In the genomic region with DNA sequence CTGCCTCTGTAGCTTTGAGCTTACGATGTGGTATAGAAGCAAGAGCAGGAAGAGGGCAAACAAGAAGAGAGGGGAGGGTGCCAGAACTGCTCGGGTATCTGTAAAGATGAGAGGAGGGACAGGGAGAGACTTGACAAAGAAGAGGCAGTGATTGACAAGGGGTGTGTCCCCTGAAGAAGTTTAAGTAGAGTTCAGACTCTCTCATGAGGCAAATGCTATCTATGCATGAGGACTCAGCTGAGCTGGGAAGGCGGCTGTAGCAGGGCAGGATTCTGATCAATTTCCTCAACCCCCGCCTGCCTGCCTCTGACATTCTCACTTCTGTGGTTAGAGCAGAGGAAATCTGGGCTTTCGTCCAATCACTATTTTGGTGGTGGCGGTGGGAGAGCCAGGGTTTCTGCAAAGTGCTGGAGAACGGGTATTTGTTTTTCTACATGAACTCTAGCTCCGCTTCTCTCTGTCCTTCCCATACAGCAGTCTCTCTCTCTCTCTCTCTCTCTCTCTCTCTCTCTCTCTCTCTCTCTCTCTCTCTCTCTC, we compare ENCODE assay signal across 8 mouse cellular contexts. TPM values are rescaled to one million over a fixed set of nuclear protein-coding genes. Genes with fewer than 3 reads are reported as not detected.
DNase-seq lines count a peak whose midpoint lies in the region; ATAC-seq and TF ChIP-seq lines count a peak whose summit lies in the region.

No protein-coding gene starts in this region.

- peak overlapping the region; percentile 39; the same call in 1 of the 2 replicates for H3K9ac ChIP-seq in intestine, embryonic 14.5 days (ENCODE audit: low read length)
- H3K9ac ChIP-seq in stomach, embryonic 15.5 days: peak overlapping the region; percentile 22; the same call in 1 of the 2 replicates

- 2% methylated on average over 8 of the region's 8 CpGs for WGBS in intestine, embryonic 14.5 days
- 1% methylated on average over 8 of the region's 8 CpGs for WGBS in stomach, embryonic 15.5 days

- peaks cover 8% of the 10 kb centered on the region for H3K4me1 ChIP-seq in cortical plate, adult 2 months (ENCODE audit: control insufficient read depth, insufficient read depth, low read length)
- H3K4me1 ChIP-seq in intestine, embryonic 14.5 days (replicated peaks; ENCODE audit: control insufficient read depth, insufficient read depth, low read length): peaks cover 9% of the 10 kb centered on the region
- H3K4me1 ChIP-seq in stomach, embryonic 15.5 days: peaks cover 13% of the 10 kb centered on the region; the same call in 1 of the 2 replicates

- no peak for TF ChIP-seq POLR2A in cortical plate, adult 2 months (IDR thresholded peaks at IDR 0.05; ENCODE audit: extremely low read depth, insufficient read depth, low read length)

- intact Hi-C loops in left cerebral cortex, postnatal 14 days (cut with DNase I): no loop called here

- DNase-seq in adrenal gland, postnatal 10 days: peak; percentile 79
- no peak for DNase-seq in adrenal gland, postnatal 25 days
- DNase-seq in gastrocnemius, postnatal 25 days: peak; percentile 61
- peak; percentile 75 for DNase-seq in intestine, embryonic 14.5 days (ENCODE audit: low spot score)
- DNase-seq in left cerebral cortex, postnatal 14 days (ENCODE audit: low spot score in 2 of 2): peak; percentile 85 to 93

- peak overlapping the region; percentile 49 for H3K4me2 ChIP-seq in intestine, embryonic 14.5 days (ENCODE audit: low read length)
- H3K4me2 ChIP-seq in stomach, embryonic 15.5 days: peak overlapping the region; percentile 46

- H3K4me3 ChIP-seq in cortical plate, adult 2 months (ENCODE audit: insufficient read depth, low read length): no peak overlapping the region; the same call in 1 of the 2 replicates
- peak overlapping the region; percentile 18 for H3K4me3 ChIP-seq in intestine, embryonic 14.5 days (ENCODE audit: low read depth, low read length)
- peak overlapping the region; percentile 16 for H3K4me3 ChIP-seq in stomach, embryonic 15.5 days (replicated peaks)

- no peaks in the 10 kb centered on the region for H3K36me3 ChIP-seq in intestine, embryonic 14.5 days (ENCODE audit: control insufficient read depth, insufficient read depth, low read length)
- H3K36me3 ChIP-seq in stomach, embryonic 15.5 days: no peaks in the 10 kb centered on the region

- H3K27me3 ChIP-seq in intestine, embryonic 14.5 days (replicated peaks; ENCODE audit: control insufficient read depth, insufficient read depth, low read length): no peaks in the 10 kb centered on the region
- no peaks in the 10 kb centered on the region for H3K27me3 ChIP-seq in stomach, embryonic 15.5 days (replicated peaks)

- no peaks in the 10 kb centered on the region for H3K9me3 ChIP-seq in intestine, embryonic 14.5 days (ENCODE audit: control insufficient read depth, low read length)
- no peaks in the 10 kb centered on the region for H3K9me3 ChIP-seq in stomach, embryonic 15.5 days

- peak overlapping the region; percentile 57 for H3K27ac ChIP-seq in cortical plate, adult 2 months (ENCODE audit: insufficient read depth, low read length)
- H3K27ac ChIP-seq in intestine, embryonic 14.5 days (ENCODE audit: low read depth): peak overlapping the region; percentile 75
- H3K27ac ChIP-seq in stomach, embryonic 15.5 days: peak overlapping the region; percentile 93

- peak; percentile 73 for ATAC-seq in intestine, embryonic 14.5 days (replicated peaks; ENCODE audit: low FRiP score, low TSS enrichment, low read depth)
- peak; percentile 25; the same call in 1 of the 2 replicates for ATAC-seq in megakaryocyte-erythroid progenitor cell, adult 5-6 weeks (replicated peaks; ENCODE audit: low FRiP score, low TSS enrichment, poor library complexity, severe bottlenecking)
- ATAC-seq in stomach, embryonic 15.5 days (ENCODE audit: insufficient read depth, low FRiP score, low read depth): peak; percentile 75; the same call in 1 of the 2 replicates

- TF ChIP-seq CTCF in cortical plate, adult 2 months (IDR thresholded peaks at IDR 0.05; ENCODE audit: extremely low read depth, insufficient read depth, low read length): no peak

RNA-seq across cellular contexts. Expression of a gene that starts 7.5 kb away (rescaled TPM):
- total RNA-seq in adrenal gland, postnatal 10 days (2021): 10 to 100 TPM; 28.9 to 34.7 TPM
- 36.9 and 38.1 TPM in 2 replicates for total RNA-seq in adrenal gland, postnatal 25 days (2021)
- 73.7 and 74.1 TPM in 2 replicates for polyA plus RNA-seq in cortical plate, adult 2 months (2012; rRNA removed)
- 1 to 10 TPM; 8.6 to 9.8 TPM for total RNA-seq in gastrocnemius, postnatal 25 days (2021)
- 65.5 and 68.4 TPM in 2 replicates for polyA plus RNA-seq in intestine, embryonic 14.5 days (2014; fragmentation: Nextera tagmentation; extraction: Ambion mirVana)
- total RNA-seq in left cerebral cortex, postnatal 14 days (2021): 10 to 100 TPM; 59.8 to 61.3 TPM
- total RNA-seq in megakaryocyte-erythroid progenitor cell, adult 5-6 weeks (2014; fragmentation: Nextera tagmentation): 34.5 and 55.7 TPM in 2 replicates
- 15.2 and 24.0 TPM in 2 replicates for total RNA-seq in megakaryocyte-erythroid progenitor cell, adult 5-6 weeks (2017)
- 66.4 and 67.4 TPM in 2 replicates for polyA plus RNA-seq in stomach, embryonic 15.5 days (2015; fragmentation: Nextera tagmentation; extraction: Ambion mirVana)

RNA-seq across cellular contexts. Expression of a gene that starts 11.5 kb away (rescaled TPM):
- total RNA-seq in adrenal gland, postnatal 10 days (2021): 1,000 to 10,000 TPM in 1 of 2 experiments, 100 to 1,000 TPM in 1; 996 to 1,019 TPM
- 565 and 662 TPM in 2 replicates for total RNA-seq in adrenal gland, postnatal 25 days (2021)
- 202 and 215 TPM in 2 replicates for polyA plus RNA-seq in cortical plate, adult 2 months (2012; rRNA removed)
- 1,000 to 10,000 TPM in 1 of 2 experiments, 100 to 1,000 TPM in 1; 872 to 1,009 TPM for total RNA-seq in gastrocnemius, postnatal 25 days (2021)
- 247 and 258 TPM in 2 replicates for polyA plus RNA-seq in intestine, embryonic 14.5 days (2014; fragmentation: Nextera tagmentation; extraction: Ambion mirVana)
- total RNA-seq in left cerebral cortex, postnatal 14 days (2021): 100 to 1,000 TPM; 265 to 285 TPM
- total RNA-seq in megakaryocyte-erythroid progenitor cell, adult 5-6 weeks (2014; fragmentation: Nextera tagmentation): 273 and 313 TPM in 2 replicates
- 280 and 331 TPM in 2 replicates for total RNA-seq in megakaryocyte-erythroid progenitor cell, adult 5-6 weeks (2017)
- 238 and 270 TPM in 2 replicates for polyA plus RNA-seq in stomach, embryonic 15.5 days (2015; fragmentation: Nextera tagmentation; extraction: Ambion mirVana)

RNA-seq across cellular contexts. Expression of a gene that starts 12.4 kb away (rescaled TPM):
- 1 to 10 TPM; 4.0 to 5.1 TPM for total RNA-seq in adrenal gland, postnatal 10 days (2021)
- total RNA-seq in adrenal gland, postnatal 25 days (2021): 0.62 and 0.67 TPM in 2 replicates
- polyA plus RNA-seq in cortical plate, adult 2 months (2012; rRNA removed): 14.4 and 20.1 TPM in 2 replicates
- 1 to 10 TPM in 1 of 2 experiments, under 1 TPM in 1; 0.43 to 1.4 TPM for total RNA-seq in gastrocnemius, postnatal 25 days (2021)
- 5.0 and 6.1 TPM in 2 replicates for polyA plus RNA-seq in intestine, embryonic 14.5 days (2014; fragmentation: Nextera tagmentation; extraction: Ambion mirVana)
- total RNA-seq in left cerebral cortex, postnatal 14 days (2021): 10 to 100 TPM; 11.1 to 17.0 TPM
- 0.11 TPM in 1 of 2 replicates, not detected in the other for total RNA-seq in megakaryocyte-erythroid progenitor cell, adult 5-6 weeks (2014; fragmentation: Nextera tagmentation)
- total RNA-seq in megakaryocyte-erythroid progenitor cell, adult 5-6 weeks (2017): not detected in 2 replicates
- polyA plus RNA-seq in stomach, embryonic 15.5 days (2015; fragmentation: Nextera tagmentation; extraction: Ambion mirVana): 8.5 and 8.8 TPM in 2 replicates

RNA-seq across cellular contexts. Expression of a gene that starts 18.3 kb away (rescaled TPM):
- 10 to 100 TPM; 30.8 to 43.8 TPM for total RNA-seq in adrenal gland, postnatal 10 days (2021)
- 41.6 and 54.7 TPM in 2 replicates for total RNA-seq in adrenal gland, postnatal 25 days (2021)
- polyA plus RNA-seq in cortical plate, adult 2 months (2012; rRNA removed): 72.1 and 76.9 TPM in 2 replicates
- total RNA-seq in gastrocnemius, postnatal 25 days (2021): 10 to 100 TPM in 1 of 2 experiments, 1 to 10 TPM in 1; 9.4 to 11.6 TPM
- 48.6 and 51.5 TPM in 2 replicates for polyA plus RNA-seq in intestine, embryonic 14.5 days (2014; fragmentation: Nextera tagmentation; extraction: Ambion mirVana)
- total RNA-seq in left cerebral cortex, postnatal 14 days (2021): 10 to 100 TPM; 20.5 to 23.9 TPM
- 114 and 123 TPM in 2 replicates for total RNA-seq in megakaryocyte-erythroid progenitor cell, adult 5-6 weeks (2014; fragmentation: Nextera tagmentation)
- total RNA-seq in megakaryocyte-erythroid progenitor cell, adult 5-6 weeks (2017): 18.1 and 29.5 TPM in 2 replicates
- 46.5 and 51.8 TPM in 2 replicates for polyA plus RNA-seq in stomach, embryonic 15.5 days (2015; fragmentation: Nextera tagmentation; extraction: Ambion mirVana)

RNA-seq across cellular contexts. Expression of a gene that starts 25.1 kb away (rescaled TPM):
- 10 to 100 TPM; 31.8 to 40.2 TPM for total RNA-seq in adrenal gland, postnatal 10 days (2021)
- 47.8 and 50.5 TPM in 2 replicates for total RNA-seq in adrenal gland, postnatal 25 days (2021)
- polyA plus RNA-seq in cortical plate, adult 2 months (2012; rRNA removed): 70.2 TPM in 2 replicates
- 10 to 100 TPM; 14.2 to 15.7 TPM for total RNA-seq in gastrocnemius, postnatal 25 days (2021)
- polyA plus RNA-seq in intestine, embryonic 14.5 days (2014; fragmentation: Nextera tagmentation; extraction: Ambion mirVana): 63.0 and 68.1 TPM in 2 replicates
- 10 to 100 TPM; 54.1 to 58.0 TPM for total RNA-seq in left cerebral cortex, postnatal 14 days (2021)
- total RNA-seq in megakaryocyte-erythroid progenitor cell, adult 5-6 weeks (2014; fragmentation: Nextera tagmentation): 44.1 and 50.1 TPM in 2 replicates
- total RNA-seq in megakaryocyte-erythroid progenitor cell, adult 5-6 weeks (2017): 16.9 and 33.0 TPM in 2 replicates
- polyA plus RNA-seq in stomach, embryonic 15.5 days (2015; fragmentation: Nextera tagmentation; extraction: Ambion mirVana): 67.8 and 69.8 TPM in 2 replicates

Comparison
In these comparisons a context has a peak if more than half of its experiments do, and no peak if none do; other contexts are left out.
1. ATAC-seq: peak in every context shown above with its lines; median percentile 75 in stomach, embryonic 15.5 days; 73 in intestine, embryonic 14.5 days; 25 in megakaryocyte-erythroid progenitor cell, adult 5-6 weeks.